In the genomic region with DNA sequence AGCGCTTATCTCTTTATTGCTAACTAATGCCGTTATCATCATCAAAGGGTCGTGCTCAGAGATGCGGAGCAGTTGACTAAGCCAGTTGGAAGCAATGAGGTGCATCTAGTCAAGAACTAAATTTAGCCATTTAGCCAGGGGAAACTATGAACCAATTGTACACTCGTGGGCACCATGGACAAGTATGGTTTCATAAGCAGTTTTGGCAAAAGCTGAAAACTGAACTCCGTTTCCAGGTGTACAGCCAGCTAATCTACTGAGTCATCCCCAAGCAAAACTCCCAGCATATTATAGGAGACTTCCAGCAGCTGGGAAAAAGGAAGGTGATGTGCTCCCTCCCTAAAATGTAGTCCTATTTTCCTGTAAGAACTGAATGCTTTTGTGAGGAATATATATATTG, we compare ENCODE assay signal across 9 mouse cellular contexts. TPM values are rescaled to one million over a fixed set of nuclear protein-coding genes. Genes with fewer than 3 reads are reported as not detected.
DNase-seq lines count a peak whose midpoint lies in the region; ATAC-seq and TF ChIP-seq lines count a peak whose summit lies in the region.
"Had no signal": no experiment of that assay in that cellular context is flagged by ENCODE, and none has a peak within 500 bp of the region (broad histone marks: within the 10 kb centered on the region; RNA-seq: fewer than 3 reads in every experiment).

No protein-coding gene starts in this region.

- intact Hi-C loops in left cerebral cortex, postnatal 36 days (cut with DNase I) = no loop called here

- ATAC-seq in forebrain, postnatal 0 days = no peak
- ATAC-seq in liver, postnatal 0 days = no peak

- 29% methylated on average over 6 of the region's 6 CpGs for WGBS in heart, embryonic 10.5 days
- WGBS in forebrain, postnatal 0 days = 34% methylated on average over 6 of the region's 6 CpGs
- WGBS in liver, postnatal 0 days (ENCODE audit: insufficient replicate concordance) = 21% methylated on average over 6 of the region's 6 CpGs

- peak overlapping the region; percentile 92 for H3K4me3 ChIP-seq in heart, embryonic 10.5 days
- peak overlapping the region; percentile 82 to 89; a peak in 2 of 4 replicates for H3K4me3 ChIP-seq in ES-E14 (ENCODE audit: insufficient read depth in 1 of 2, low read depth in 1 of 2, low read length in 2 of 2, poor library complexity in 1 of 2, severe bottlenecking in 1 of 2)
- H3K4me3 ChIP-seq in forebrain, postnatal 0 days (ENCODE audit: low read depth, low read length) = peak overlapping the region; percentile 87; the same call in 1 of the 2 replicates
- H3K4me3 ChIP-seq in liver, postnatal 0 days (ENCODE audit: low read depth, low read length) = peak overlapping the region; percentile 70; the same call in 1 of the 2 replicates

- H3K27ac ChIP-seq in heart, embryonic 10.5 days = no peak overlapping the region
- H3K27ac ChIP-seq in ES-E14 (ENCODE audit: insufficient read depth, low read depth, low read length, poor library complexity, severe bottlenecking) = no peak overlapping the region
- H3K27ac ChIP-seq in forebrain, postnatal 0 days (ENCODE audit: low read depth, low read length) = no peak overlapping the region
- H3K27ac ChIP-seq in liver, postnatal 0 days (ENCODE audit: low read depth) = no peak overlapping the region

- peaks cover 18% of the 10 kb centered on the region; the same call in 1 of the 2 replicates for H3K27me3 ChIP-seq in heart, embryonic 10.5 days (ENCODE audit: insufficient read depth, poor library complexity, severe bottlenecking)
- no peaks in the 10 kb centered on the region for H3K27me3 ChIP-seq in forebrain, postnatal 0 days (ENCODE audit: insufficient read depth, low read length)
- H3K27me3 ChIP-seq in liver, postnatal 0 days (ENCODE audit: insufficient read depth, low read length) = peaks cover 33% of the 10 kb centered on the region

- no peak for DNase-seq in heart, embryonic 10.5 days (ENCODE audit: low spot score)
- no peak for DNase-seq in heart, adult 9 months (ENCODE audit: low spot score in 2 of 2)
- DNase-seq in ES-E14 (ENCODE audit: low read depth, low spot score) = no peak
- DNase-seq in forebrain, postnatal 0 days = no peak
- no peak for DNase-seq in liver, postnatal 0 days
- no peak for DNase-seq in cerebellum, adult 11 months
- no peak for DNase-seq in left cerebral cortex, postnatal 36 days (ENCODE audit: low spot score in 2 of 2)
- no peak for DNase-seq in urinary bladder, postnatal 4 days (ENCODE audit: low spot score in 2 of 2)
- DNase-seq: right cerebral cortex, postnatal 14 days had no signal

- no peak overlapping the region; the same call in 1 of the 2 replicates for H3K9ac ChIP-seq in ES-E14 (ENCODE audit: insufficient read depth, low read depth, low read length, poor library complexity, severe bottlenecking)
- no peak overlapping the region; the same call in 1 of the 2 replicates for H3K9ac ChIP-seq in forebrain, postnatal 0 days
- no peak overlapping the region; the same call in 1 of the 2 replicates for H3K9ac ChIP-seq in liver, postnatal 0 days (replicated peaks)

- H3K4me2 ChIP-seq in forebrain, postnatal 0 days (ENCODE audit: low read depth) = peak overlapping the region; percentile 99
- peak overlapping the region; percentile 97 for H3K4me2 ChIP-seq in liver, postnatal 0 days (ENCODE audit: low read depth, low read length)

- TF ChIP-seq EP300 in liver, postnatal 0 days (IDR thresholded peaks at IDR 0.05; ENCODE audit: low read depth) = no peak

- in situ Hi-C loops in ES-E14 (cut with MboI; ENCODE audit: low sequenced_read_pairs in 2 of 2, unreplicated experiment in 2 of 2) = no loop called here

- peaks cover 3% of the 10 kb centered on the region; the same call in 1 of the 2 replicates for H3K36me3 ChIP-seq in heart, embryonic 10.5 days
- H3K36me3 ChIP-seq in ES-E14 (ENCODE audit: control insufficient read depth, insufficient read depth, low read length, poor library complexity, severe bottlenecking) = peaks cover 3% of the 10 kb centered on the region; the same call in 1 of the 2 replicates
- peaks cover 2% of the 10 kb centered on the region; the same call in 1 of the 2 replicates for H3K36me3 ChIP-seq in forebrain, postnatal 0 days (ENCODE audit: insufficient read depth)
- no peaks in the 10 kb centered on the region for H3K36me3 ChIP-seq in liver, postnatal 0 days (replicated peaks; ENCODE audit: insufficient read depth, low read length)

- TF ChIP-seq CTCF in forebrain, postnatal 0 days (IDR thresholded peaks at IDR 0.05; ENCODE audit: low read depth) = no peak
- no peak for TF ChIP-seq CTCF in liver, postnatal 0 days (IDR thresholded peaks at IDR 0.05; ENCODE audit: low read depth)

- H3K9me3 ChIP-seq in heart, embryonic 10.5 days = no peaks in the 10 kb centered on the region
- no peaks in the 10 kb centered on the region for H3K9me3 ChIP-seq in ES-E14 (ENCODE audit: control insufficient read depth, insufficient read depth, low read depth, low read length)
- H3K9me3 ChIP-seq in forebrain, postnatal 0 days (ENCODE audit: low read length) = no peaks in the 10 kb centered on the region
- no peaks in the 10 kb centered on the region for H3K9me3 ChIP-seq in liver, postnatal 0 days (ENCODE audit: low read length)

- peaks cover 45% of the 10 kb centered on the region for H3K4me1 ChIP-seq in heart, embryonic 10.5 days
- peaks cover 2 to 18% of the 10 kb centered on the region in 2 experiments; a peak in 2 of 4 replicates for H3K4me1 ChIP-seq in ES-E14 (ENCODE audit: control insufficient read depth in 2 of 2, insufficient read depth in 2 of 2, low read length in 2 of 2, poor library complexity in 1 of 2)
- H3K4me1 ChIP-seq in forebrain, postnatal 0 days (ENCODE audit: insufficient read depth) = peaks cover 22% of the 10 kb centered on the region
- H3K4me1 ChIP-seq in liver, postnatal 0 days (ENCODE audit: insufficient read depth) = peaks cover 24% of the 10 kb centered on the region

TF ChIP-seq in ES-E14, 5 proteins besides CTCF, POLR2A, EP300 and RAD21:
- TF ChIP-seq ZNF384 (IDR thresholded peaks at IDR 0.05; ENCODE audit: low read depth, low read length) (no peak), MAFK (IDR thresholded peaks at IDR 0.05; ENCODE audit: insufficient read depth, low read depth, low read length) (no peak), ZC3H11A (IDR thresholded peaks at IDR 0.05; ENCODE audit: borderline replicate concordance, low read depth, low read length) (no peak), HCFC1 (IDR thresholded peaks at IDR 0.05; ENCODE audit: borderline replicate concordance, insufficient read depth, low read length) (no peak), CHD2 (IDR thresholded peaks at IDR 0.05; ENCODE audit: low read depth, low read length) (no peak)
TF ChIP-seq in ES-E14: peak in this region for 0.

RNA-seq across cellular contexts. Expression of a gene that starts 0.8 kb away (rescaled TPM):
- polyA plus RNA-seq in heart, embryonic 10.5 days (2016; fragmentation: Nextera tagmentation; extraction: Ambion mirVana) = 12.3 and 16.6 TPM in 2 replicates
- 9.4 and 11.2 TPM in 2 replicates for total RNA-seq in ES-E14 (2012; rRNA removed)
- total RNA-seq in forebrain, postnatal 0 days (2014; rRNA removed) = 21.5 and 30.0 TPM in 2 replicates
- polyA plus RNA-seq in forebrain, postnatal 0 days (2015; fragmentation: Nextera tagmentation; extraction: Ambion mirVana) = 11.6 and 15.4 TPM in 2 replicates
- polyA plus RNA-seq in liver, postnatal 0 days (2015; fragmentation: Nextera tagmentation; extraction: Ambion mirVana) = 1.7 TPM in 2 replicates
- total RNA-seq in left cerebral cortex, postnatal 36 days (2021) = 100 to 1,000 TPM in 1 of 2 experiments, 10 to 100 TPM in 1; 98.8 to 117 TPM

RNA-seq across cellular contexts. Expression of a gene that starts 20.0 kb away (rescaled TPM):
- 32.8 and 39.6 TPM in 2 replicates for polyA plus RNA-seq in heart, embryonic 10.5 days (2016; fragmentation: Nextera tagmentation; extraction: Ambion mirVana)
- total RNA-seq in ES-E14 (2012; rRNA removed) = 12.6 and 15.2 TPM in 2 replicates
- 32.7 and 41.1 TPM in 2 replicates for total RNA-seq in forebrain, postnatal 0 days (2014; rRNA removed)
- 29.5 and 35.3 TPM in 2 replicates for polyA plus RNA-seq in forebrain, postnatal 0 days (2015; fragmentation: Nextera tagmentation; extraction: Ambion mirVana)
- 142 and 151 TPM in 2 replicates for polyA plus RNA-seq in liver, postnatal 0 days (2015; fragmentation: Nextera tagmentation; extraction: Ambion mirVana)
- total RNA-seq in left cerebral cortex, postnatal 36 days (2021) = 10 to 100 TPM; 27.3 to 32.1 TPM

RNA-seq across cellular contexts. Expression of a gene that starts 25.3 kb away (rescaled TPM):
- 115 and 137 TPM in 2 replicates for polyA plus RNA-seq in heart, embryonic 10.5 days (2016; fragmentation: Nextera tagmentation; extraction: Ambion mirVana)
- 96.4 and 133 TPM in 2 replicates for total RNA-seq in ES-E14 (2012; rRNA removed)
- 9.5 and 16.0 TPM in 2 replicates for total RNA-seq in forebrain, postnatal 0 days (2014; rRNA removed)
- polyA plus RNA-seq in forebrain, postnatal 0 days (2015; fragmentation: Nextera tagmentation; extraction: Ambion mirVana) = 11.4 and 12.9 TPM in 2 replicates
- polyA plus RNA-seq in liver, postnatal 0 days (2015; fragmentation: Nextera tagmentation; extraction: Ambion mirVana) = 13.9 and 17.7 TPM in 2 replicates
- total RNA-seq in left cerebral cortex, postnatal 36 days (2021) = 1 to 10 TPM; 3.5 to 4.4 TPM

RNA-seq across cellular contexts. Expression of a gene that starts 43.0 kb away (rescaled TPM):
- polyA plus RNA-seq in heart, embryonic 10.5 days (2016; fragmentation: Nextera tagmentation; extraction: Ambion mirVana) = 0.71 and 1.2 TPM in 2 replicates
- total RNA-seq in ES-E14 (2012; rRNA removed) = 22.3 and 28.5 TPM in 2 replicates
- total RNA-seq in forebrain, postnatal 0 days (2014; rRNA removed) = 2.8 and 4.3 TPM in 2 replicates
- polyA plus RNA-seq in forebrain, postnatal 0 days (2015; fragmentation: Nextera tagmentation; extraction: Ambion mirVana) = 2.4 and 2.5 TPM in 2 replicates
- 2.5 and 2.6 TPM in 2 replicates for polyA plus RNA-seq in liver, postnatal 0 days (2015; fragmentation: Nextera tagmentation; extraction: Ambion mirVana)
- 10 to 100 TPM; 13.9 to 14.0 TPM for total RNA-seq in left cerebral cortex, postnatal 36 days (2021)

RNA-seq across cellular contexts. Expression of a gene that starts 53.2 kb away (rescaled TPM):
- 273 and 284 TPM in 2 replicates for polyA plus RNA-seq in heart, embryonic 10.5 days (2016; fragmentation: Nextera tagmentation; extraction: Ambion mirVana)
- 154 and 156 TPM in 2 replicates for total RNA-seq in ES-E14 (2012; rRNA removed)
- total RNA-seq in forebrain, postnatal 0 days (2014; rRNA removed) = 116 and 166 TPM in 2 replicates
- polyA plus RNA-seq in forebrain, postnatal 0 days (2015; fragmentation: Nextera tagmentation; extraction: Ambion mirVana) = 182 and 189 TPM in 2 replicates
- polyA plus RNA-seq in liver, postnatal 0 days (2015; fragmentation: Nextera tagmentation; extraction: Ambion mirVana) = 81.9 and 85.9 TPM in 2 replicates
- 10 to 100 TPM; 60.5 to 70.3 TPM for total RNA-seq in left cerebral cortex, postnatal 36 days (2021)
